Mouse (Mus musculus) natural killer cell, adult 2 months (primary cell): ENCODE measurements around the gene Fam163a.
A peak's percentile ranks its signal among the peaks of the same experiment; 100 is the strongest.

Source experiments
- DNase-seq, 2 experiments: peaks; one replicate each; pipeline ENCODE4 v3.0.0; 2022; ENCODE audit warnings: low spot score in 2 of 2

Fam163a gene

DNA sequence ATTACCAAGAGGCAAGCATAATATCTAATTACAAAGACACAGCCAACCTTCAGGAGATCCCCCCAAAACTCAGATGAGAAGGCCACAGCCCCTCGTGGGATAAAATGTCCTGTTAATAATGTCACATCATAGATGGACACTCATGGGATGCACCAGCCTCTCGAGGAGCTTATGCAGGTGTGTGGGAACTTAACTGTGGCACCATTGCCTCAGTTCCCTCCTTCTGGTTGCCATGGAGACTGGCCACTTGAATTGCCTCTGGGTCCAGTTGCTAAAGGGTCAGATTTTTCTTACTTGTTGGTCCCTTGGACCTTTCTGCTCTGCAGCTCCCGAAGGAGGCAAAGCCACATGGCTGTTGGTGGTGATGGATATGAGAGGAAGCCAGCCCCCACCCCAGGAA is 127.2 kb downstream of the Fam163a start:
- DNase-seq: no peak

DNA sequence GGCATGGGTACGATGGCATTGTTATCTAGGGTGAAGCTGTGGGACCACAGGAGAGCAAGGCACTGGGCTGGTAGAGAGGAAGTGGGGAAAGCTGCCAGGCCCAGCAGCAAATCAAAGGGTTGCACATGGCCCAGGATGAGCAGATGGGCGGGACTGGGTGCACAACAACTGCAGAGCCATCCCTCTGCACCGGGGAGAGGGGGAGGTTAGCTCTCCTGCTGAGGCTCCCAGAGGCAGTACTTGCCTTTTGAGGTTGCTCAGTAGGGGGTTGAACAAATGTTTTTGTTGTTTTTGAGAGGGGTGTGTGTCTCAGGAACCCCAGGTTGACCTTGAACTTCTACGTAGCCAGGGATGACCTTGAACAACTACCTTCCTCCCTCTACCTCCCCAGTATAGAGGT is 128.4 kb downstream of the Fam163a start:
- no peak for DNase-seq

DNA sequence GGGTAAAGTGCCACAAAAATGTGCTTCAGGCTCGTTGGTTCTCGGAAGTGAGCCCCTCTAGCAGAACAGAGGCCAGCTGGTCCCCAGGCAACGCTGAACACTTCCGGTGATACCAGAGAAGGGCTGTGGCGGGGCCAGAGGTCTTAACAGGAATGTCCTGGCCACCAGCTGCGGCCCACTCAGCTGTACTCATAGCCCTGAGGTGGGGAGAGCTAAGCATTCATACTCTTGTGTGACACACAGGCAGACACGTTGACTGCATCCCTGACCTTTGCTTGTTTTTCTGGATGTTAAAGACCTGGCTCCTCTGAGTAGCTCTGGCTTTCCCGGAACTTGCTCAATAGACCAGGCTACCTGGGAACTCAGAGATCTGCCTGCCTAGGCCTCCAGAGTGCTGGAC is 130.3 kb downstream of the Fam163a start:
- no peak for DNase-seq

DNA sequence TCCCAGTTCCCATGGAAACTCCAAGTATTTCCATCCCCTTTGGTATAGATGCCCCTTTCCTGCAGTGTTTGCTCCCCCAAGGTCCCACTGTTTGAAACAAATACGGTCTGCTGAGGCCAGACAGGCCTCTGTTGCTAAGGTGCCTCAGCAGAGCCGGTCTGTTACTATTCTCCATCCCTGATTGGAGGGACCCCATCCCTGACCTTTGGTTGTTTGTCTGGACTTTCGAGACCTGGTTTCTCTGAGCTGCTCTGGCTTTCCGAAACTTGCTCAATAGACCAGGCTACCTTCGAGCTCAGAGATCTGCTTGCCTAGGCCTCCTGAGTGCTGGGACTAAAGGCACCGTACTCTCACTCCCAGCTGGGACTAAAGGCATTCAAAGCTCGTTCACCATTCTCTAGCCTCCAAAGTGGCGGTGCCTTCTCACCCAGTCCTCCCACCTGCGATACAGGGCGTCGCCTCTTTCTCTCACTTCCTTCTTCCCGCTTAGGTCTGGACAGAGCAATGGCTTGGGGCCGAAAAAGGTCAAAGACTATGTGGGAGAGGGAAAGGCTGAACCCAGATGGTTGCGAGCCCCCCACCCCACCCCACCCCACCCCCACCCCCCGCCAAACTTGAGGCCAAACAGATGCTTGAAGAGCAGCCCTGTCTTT is 131.5 kb downstream of the Fam163a start:
- no peak for DNase-seq

DNA sequence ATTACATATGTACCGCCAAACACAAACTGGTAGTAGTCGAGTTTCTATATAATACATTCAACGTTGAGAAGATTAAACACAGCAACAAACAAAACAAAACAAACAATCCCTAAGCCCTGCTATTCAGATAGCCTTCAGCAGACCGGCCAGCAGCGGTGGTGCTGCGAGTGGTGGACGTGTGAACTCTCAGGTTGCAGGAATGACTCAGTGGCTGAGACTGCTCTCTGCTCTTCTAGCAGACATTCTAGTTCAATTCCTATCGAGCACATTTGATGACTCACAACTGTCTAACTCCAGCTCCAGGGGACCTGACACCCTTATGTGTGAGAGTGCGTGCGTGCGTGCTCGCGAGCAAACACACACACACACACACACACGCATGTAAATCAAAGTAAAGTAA is 134.7 kb downstream of the Fam163a start:
- no peak for DNase-seq

DNA sequence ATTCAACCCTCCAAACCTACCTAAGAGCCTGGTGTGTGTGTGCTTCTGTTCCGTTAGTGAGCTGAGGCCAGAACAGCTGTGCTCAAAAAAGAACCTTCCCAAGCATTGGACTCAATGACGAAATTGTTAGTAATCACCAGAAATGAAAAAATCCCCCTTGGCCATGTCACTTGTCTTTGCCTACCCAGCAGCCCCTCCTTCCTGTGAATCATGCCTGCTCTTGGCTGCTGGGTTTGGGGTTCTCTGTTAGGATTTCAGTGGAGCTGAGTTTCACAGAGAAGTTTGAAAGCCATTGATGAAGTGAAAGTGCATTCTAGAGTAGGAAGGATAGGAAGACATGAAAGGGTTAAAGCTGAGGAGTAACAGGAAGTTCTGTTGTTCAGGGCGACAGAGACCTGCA is 138.7 kb downstream of the Fam163a start:
- DNase-seq: no peak

DNA sequence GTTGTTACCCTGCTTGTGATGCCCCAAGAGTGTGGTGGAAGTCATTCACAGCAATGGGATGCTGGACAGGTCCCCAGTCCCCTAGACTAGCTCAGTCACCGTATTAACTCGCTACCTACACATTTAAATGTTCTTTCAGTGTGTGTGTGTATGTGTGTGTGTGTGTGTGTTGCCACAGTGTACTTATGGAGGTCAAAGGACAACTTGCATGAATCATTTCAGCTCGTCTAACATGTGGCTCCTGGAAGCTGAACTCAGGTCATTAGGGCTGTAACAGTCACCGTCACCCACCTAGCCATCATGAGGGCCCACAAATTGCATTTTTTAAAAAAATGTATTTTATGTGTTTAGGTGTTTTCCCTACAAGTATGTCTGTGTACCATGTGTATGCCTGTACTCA is 142.6 kb downstream of the Fam163a start:
- DNase-seq: no peak

DNA sequence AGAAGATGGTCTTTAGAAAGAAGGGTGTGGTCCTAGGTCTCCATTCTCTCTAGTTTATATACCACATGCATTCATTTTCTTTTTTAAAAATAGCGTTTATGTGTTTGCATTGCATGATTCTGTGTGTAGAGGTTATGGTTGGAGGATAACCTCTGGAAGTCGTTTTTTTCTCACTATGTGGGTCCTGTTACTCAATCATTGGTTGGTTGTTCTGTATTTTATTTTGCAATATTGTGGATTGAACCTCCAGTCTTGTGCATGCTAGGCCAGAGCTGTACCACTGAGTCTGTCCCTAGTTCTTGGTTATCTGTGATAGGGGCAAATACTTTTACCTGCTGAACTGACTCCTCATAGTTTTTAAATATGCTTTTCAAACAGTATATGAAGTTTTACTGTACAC is 146.6 kb downstream of the Fam163a start:
- DNase-seq: no peak

DNA sequence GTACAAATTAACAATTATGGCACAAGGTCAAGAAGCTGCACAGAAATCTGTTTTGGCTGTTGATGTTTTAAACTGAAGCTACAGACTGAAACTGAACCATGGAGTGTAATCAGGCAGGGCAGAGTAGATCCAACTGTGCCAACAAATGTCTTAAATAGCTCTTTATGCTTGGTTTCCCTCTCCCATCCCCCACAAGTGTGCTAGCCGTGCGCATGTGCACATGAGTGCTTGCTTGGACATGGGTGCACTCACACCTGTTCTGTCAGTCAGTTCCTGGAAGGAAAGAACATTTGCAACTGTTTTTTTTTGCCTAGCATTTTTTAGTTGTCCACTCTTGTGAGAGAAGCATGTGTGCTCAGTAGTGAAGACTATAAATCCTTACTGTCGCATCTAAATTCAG is 158.1 kb downstream of the Fam163a start:
- DNase-seq: no peak

DNA sequence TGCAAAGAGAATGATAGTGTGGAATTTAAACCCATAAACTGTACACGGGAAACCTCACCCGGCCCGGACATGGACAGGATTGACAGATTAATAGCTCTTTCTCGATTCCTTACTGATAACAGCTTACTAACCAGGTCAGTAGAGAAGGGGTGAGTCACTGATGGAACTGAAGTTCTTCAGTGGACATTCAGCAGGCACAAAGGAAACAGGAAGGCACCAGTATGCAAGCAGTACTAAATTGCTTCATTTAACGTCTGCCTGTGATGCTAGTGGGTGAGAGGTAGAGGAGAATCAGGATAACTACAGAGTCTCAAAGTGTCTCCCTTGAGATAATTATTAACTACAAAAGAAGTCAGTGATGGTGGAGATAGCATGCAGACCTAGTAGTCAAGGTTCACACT is 160.6 kb downstream of the Fam163a start:
- DNase-seq: no peak

DNA sequence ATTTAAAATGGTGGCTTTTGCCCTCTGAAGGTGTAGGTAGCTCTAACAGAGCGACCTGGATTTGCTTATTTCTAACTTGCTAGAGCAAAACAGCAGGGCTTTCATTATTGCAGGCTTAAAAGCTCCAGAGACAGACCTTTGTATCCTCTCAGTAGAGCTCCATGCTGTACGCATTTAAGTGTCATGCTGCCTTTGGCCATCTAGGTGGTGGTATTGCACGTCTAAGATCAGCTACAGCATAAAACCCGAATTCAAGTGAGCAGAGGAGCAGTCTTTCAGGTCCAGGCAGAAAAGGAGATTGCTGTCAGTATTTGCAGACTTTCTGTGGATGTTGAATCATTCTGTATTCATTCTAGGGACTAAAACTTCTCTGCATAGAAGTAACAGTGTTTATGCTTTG is 161.8 kb downstream of the Fam163a start:
- DNase-seq: peak; percentile 25 to 30

DNA sequence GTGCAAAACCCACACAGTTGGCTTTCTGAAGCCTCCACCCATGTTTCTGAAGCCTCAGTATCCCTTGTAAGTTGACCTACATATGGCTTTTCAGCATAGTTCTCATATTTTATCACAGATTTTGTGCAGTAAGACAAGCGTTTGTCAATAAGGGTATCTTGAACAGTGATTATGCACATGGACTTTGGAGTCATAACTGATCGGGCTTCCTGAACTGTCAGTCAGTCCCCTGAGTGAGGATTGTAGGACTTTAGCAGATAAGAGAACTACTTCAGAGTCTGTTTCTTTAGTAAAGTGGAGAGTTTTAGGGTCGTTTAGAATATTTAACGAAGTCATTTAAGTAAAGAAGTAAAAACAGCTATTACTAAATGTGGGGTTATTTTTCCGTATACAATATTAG is 162.3 kb downstream of the Fam163a start:
- no peak for DNase-seq

DNA sequence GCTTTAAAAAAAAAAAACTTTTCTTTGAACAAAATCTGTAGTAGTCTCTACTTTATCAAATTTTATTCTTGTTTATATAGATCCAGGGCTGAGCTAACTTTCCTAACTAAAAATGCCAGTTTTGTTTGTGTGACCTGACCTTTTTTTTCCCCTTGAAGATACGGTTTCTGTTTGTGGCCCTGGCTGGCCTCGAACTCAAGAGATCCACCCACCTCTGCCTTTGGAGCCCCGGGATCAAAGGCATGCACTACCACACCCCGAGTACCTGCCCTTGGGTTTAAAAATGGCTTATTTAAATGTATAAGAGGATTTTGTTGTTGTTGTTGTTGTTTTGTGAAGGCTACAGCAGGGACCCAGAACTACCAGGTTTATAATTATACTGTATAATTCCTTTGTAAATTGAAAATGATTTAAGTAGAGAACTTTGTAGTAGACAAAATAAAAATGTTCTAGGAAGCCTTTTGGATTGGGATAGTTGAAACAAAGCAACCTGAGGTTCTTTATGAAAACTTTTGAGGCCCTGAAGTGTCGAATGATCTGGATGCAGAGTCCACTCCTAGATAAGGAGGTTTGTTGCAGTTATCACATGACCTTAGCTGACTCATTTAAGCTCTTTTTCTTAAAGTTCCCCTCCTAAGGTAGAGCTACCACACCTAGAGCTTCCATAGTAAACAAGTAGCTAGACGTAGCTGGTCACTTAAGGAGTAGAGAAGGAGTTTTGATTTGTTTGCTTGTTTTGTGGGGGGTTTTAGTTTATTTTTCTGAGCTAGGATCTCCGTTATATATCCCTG is 163.2 kb downstream of the Fam163a start:
- DNase-seq: no peak

DNA sequence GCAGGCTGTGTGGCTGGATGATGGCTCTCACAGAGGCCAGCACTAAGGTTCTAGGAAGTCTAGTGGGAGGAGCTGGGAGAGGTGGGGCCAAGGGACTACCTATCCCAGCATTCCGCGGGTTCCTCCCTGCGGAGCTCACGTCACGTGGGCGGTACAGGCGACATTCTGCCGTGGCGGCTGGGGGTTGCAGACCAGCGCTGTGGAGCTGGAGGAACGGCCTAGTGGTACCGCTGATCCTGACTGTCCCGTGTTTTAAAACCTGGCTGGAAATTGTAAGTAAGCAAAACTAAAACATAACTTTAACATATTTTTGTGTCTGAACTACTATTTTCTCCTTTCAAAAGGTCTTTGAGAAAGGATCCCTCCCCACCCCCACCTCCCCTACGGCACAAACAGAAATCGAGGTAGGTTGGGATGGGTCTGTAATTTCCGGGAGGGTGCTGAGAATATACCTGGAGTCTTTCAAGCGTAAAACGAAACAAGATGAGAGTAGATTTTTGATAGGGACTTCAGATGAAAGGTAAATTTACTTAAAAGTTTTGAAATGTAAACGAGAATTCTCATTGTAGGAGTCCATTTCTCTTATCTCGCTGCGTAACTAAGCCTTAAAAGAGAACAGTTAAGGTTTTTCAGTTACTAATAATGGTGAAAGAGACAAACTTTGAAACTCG is 164.0 kb downstream of the Fam163a start:
- peak; percentile 76 to 85 for DNase-seq

DNA sequence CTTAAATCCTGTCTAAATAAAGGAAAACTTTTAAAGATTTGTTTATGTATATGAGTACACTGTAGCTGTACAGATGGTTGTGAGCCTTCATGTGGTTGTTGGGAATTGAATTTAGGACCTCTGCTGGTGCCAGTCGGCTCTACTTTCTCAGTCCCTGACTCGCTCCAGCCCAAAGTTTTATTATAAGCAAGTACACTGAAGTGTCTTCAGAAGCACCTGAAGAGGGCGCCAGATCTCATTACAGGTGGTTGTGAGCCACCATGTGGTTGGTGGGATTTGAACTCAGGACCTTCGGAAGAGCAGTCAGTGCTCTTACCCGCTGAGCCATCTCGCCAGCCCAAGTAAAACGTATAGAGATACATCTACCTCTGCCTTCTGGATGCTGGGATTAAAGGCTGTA is 164.8 kb downstream of the Fam163a start:
- DNase-seq: peak; percentile 22 to 36

DNA sequence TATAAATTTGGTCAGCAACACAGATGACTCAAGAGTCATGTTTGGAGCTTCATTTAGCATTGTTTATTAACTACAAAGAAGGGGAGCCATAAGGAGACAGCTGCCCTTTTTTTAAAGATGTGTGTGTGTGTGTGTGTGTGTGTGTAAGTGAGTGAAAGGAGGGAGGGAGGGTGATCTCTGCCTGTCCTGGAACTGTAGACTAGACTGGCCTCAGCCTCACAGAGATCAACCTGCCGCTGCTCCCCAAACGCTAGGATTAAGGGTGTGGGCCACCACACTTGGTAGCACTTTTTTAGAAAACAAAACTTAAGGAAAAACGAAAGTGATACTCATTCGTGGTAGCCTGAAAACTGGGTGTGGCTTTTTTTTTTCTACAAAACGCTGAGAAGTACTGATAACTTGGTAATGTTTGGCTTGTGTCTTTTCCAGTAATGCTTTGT is 167.7 kb downstream of the Fam163a start:
- DNase-seq: peak; percentile 27

DNA sequence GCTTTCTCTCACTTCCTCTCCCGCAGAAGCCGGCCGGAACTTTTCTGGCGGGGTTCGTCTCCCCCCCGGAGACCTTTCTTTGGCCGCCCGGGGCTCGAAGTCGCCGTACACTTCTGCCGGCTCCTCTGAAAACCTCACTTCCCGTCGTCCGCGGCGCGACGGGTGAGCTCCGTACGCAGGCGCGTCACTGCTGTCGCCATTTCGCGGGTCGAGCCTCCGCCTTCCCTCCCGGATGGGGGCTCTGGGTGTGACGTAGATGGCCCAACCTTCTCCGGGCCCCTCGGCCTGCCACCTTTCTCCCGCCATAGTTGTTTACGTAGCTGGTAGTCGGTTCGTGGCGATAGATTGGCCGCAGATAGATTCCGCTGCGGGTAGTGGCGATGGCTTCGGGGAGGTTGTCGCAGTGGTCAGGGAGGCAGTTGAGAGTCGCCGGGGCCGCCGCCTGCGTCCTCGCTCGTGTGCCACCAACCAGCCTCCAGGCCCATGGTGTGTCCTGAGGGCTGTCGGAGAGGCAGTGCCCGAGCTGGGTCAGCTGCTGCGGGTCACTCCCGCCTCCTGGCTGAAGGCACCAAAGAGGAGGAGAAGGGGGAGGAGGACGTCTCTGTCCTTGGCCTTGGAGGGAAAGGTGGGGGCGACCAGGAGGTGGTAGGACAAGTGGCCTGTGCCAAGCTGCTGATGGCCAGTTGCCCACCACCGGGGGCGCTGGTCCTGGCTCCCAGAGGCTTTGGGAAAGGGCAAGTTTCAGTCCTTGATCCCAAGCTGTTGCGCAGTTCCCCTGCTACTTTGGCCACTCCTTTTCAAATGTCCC is 168.7 kb downstream of the Fam163a start, which contains the start of gene Tor1aip1:
Tor1aip1 (minus strand) TSS at position 551 of the 808 bp plus-strand sequence.
- DNase-seq: peak; percentile 97 to 98

DNA sequence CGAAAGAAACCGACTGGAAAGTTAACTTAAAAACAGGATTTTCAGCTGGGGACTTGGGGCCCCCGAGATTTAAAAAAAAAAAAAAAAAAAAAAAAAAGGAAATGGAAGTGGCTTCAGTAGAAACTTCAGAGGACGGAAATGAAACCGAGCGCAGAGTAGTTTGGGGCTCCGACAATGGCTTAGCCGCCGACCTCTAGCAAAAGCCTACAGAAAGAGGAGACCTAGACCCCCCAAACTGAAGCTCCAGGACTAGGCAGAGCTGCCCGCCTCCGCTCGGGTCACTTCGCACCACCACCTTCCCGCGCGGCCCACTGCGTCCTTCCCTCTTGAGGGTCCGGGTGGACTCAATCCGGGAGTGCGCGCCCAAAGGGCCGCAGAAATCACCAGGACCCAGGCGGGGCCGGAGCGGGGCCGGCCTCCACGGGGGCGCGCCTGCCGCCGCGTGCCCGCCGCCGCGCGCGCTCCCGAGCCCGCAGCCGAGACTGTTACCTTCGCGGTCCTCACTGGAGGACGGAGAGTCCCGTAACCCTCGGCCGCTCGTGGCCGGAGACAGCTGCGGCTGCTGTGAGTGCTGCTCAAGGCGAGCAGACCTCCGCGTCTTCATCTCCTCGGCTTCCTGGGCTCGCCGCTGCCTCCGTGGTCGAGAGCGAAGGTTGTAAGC is 169.4 kb downstream of the Fam163a start, which contains the start of gene Tor1aip2:
Tor1aip2 (plus strand) TSS at position 135 of the 661 bp plus-strand sequence.
- DNase-seq: no peak

DNA sequence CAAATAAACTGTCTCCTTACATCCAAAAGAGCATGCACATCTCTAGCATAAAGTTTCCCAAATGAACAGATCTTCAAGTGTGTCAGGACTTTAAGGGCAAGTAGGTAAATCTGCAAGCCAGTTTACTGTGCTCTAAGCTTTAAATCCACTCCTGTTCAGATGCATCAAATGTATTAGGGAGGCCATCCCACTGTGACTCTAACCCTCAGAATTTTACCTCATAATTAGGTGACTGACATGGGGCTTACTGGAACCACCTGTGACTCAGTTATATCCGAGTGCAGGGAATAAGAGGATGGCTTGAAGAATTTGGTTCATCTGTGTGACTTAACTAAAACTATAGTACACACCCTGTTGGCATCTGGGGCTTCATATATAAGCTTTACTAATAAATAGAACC is 170.2 kb downstream of the Fam163a start:
- no peak for DNase-seq

DNA sequence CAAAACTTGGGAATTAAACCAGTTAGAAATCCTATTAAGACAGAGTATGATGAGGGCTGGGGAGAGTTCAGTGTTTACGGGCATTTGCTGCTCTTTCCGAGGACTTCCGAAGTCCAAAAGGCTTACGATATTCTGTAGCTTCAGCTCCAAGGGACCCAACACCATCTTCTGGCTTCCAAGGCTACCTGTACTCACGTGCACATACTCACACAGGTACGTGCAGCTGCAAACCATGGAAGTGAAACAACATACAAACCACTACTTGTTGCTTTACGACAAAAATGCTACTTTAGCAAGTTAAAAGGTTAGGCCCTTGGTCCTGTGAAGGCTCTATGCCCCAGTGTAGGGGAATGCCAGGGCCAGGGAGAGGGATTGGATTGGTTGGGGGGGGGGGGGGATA is 170.9 kb downstream of the Fam163a start:
- DNase-seq: no peak

DNA sequence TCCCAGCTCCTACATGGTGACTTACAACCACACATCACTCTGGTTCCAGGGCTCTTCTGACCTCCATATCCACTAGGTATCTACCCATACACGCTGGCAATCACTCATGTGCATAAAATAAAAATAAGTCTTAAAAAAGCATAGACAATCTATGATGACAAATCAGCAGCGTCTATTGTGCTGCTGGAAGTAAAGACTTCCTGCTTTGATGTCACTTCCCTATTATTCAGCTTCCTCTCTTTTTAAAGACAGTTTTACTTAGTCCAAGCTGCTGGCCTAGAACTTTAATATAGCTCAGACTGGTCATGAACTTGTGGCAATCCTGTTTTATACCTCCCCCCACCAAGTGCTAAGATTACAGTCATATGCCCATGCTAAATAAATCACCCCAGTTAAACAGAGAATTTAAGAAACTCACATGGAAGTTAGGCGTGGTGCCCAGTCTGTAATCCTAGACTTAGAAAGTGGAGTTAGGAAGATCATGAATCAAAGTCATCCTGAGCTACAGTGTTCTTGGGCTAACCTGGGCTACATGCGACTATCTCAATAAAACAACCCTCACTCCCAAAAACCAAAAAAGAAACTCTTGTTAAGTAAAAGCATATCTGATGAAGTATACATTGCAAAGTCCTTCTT is 176.4 kb downstream of the Fam163a start:
- no peak for DNase-seq
